Mouse (Mus musculus) ES-E14 (cell line): ENCODE data around the gene Arsa. TPM values are rescaled to one million over a fixed set of nuclear protein-coding genes. Genes with fewer than 3 reads are reported as not detected.

ENCODE experiments used
- DNase-seq: peaks from one replicate; pipeline ENCODE4 v3.0.0-alpha.2; 2013; ENCODE audit warnings: low read depth, low spot score
- H3K27ac ChIP-seq: 2 replicates; pipeline ENCODE4 v1.5.1; 2012; ENCODE audit warnings: low read depth, mild to moderate bottlenecking, low read length, moderate library complexity, mixed read lengths; ENCODE audit not compliant: poor library complexity, insufficient read depth, severe bottlenecking
- H3K36me3 ChIP-seq: 2 replicates; pipeline ENCODE4 v1.6.1; 2012; ENCODE audit warnings: mild to moderate bottlenecking, low read length, moderate library complexity, mixed read lengths; ENCODE audit not compliant: control insufficient read depth, poor library complexity, insufficient read depth, severe bottlenecking
- H3K4me1 ChIP-seq, 2 experiments: fragments of 150-350 bp in 1 of 2; sonication (generic) in 1 of 2; 2 replicates each; pipeline ENCODE4 v1.6.1; 2012; ENCODE audit warnings: low read length in 2 of 2, mild to moderate bottlenecking in 1 of 2, mixed read lengths in 1 of 2; ENCODE audit not compliant: control insufficient read depth in 2 of 2, insufficient read depth in 2 of 2, poor library complexity in 1 of 2
- H3K4me3 ChIP-seq, 2 experiments: fragments of 150-350 bp in 1 of 2; sonication (generic) in 1 of 2; 2 replicates each; pipeline ENCODE4 v1.5.1; 2012; ENCODE audit warnings: low read length in 2 of 2, low read depth in 1 of 2, mild to moderate bottlenecking in 1 of 2, mixed read lengths in 1 of 2; ENCODE audit not compliant: insufficient read depth in 1 of 2, poor library complexity in 1 of 2, severe bottlenecking in 1 of 2
- H3K9ac ChIP-seq: 2 replicates; pipeline ENCODE4 v1.6.1; 2012; ENCODE audit warnings: low read depth, mild to moderate bottlenecking, low read length, mixed read lengths; ENCODE audit not compliant: poor library complexity, insufficient read depth, severe bottlenecking
- H3K9me3 ChIP-seq: fragments of 150-350 bp; sonication (generic); 2 replicates; pipeline ENCODE4 v1.6.1; 2012; ENCODE audit warnings: low read depth, mild to moderate bottlenecking, low read length; ENCODE audit not compliant: control insufficient read depth, insufficient read depth
- CHD2 ChIP-seq: IDR thresholded peaks from 2 replicates; pipeline ENCODE4 v1.6.1; 2014; ENCODE audit warnings: mild to moderate bottlenecking, low read depth, low read length, inconsistent platforms
- HCFC1 ChIP-seq: IDR thresholded peaks from 2 replicates; pipeline ENCODE4 v1.6.1; 2012; ENCODE audit warnings: low read length, inconsistent platforms, borderline replicate concordance; ENCODE audit not compliant: insufficient read depth
- MAFK ChIP-seq: IDR thresholded peaks from 2 replicates; pipeline ENCODE4 v1.6.1; 2014; ENCODE audit warnings: mild to moderate bottlenecking, low read depth, low read length, inconsistent platforms; ENCODE audit not compliant: insufficient read depth
- ZC3H11A ChIP-seq: IDR thresholded peaks from 2 replicates; pipeline ENCODE4 v1.6.1; 2012; ENCODE audit warnings: low read depth, mild to moderate bottlenecking, inconsistent platforms, low read length, borderline replicate concordance
- ZNF384 ChIP-seq: IDR thresholded peaks from 2 replicates; pipeline ENCODE4 v1.6.1; 2012; ENCODE audit warnings: low read depth, low read length, inconsistent platforms
- in situ Hi-C, 2 experiments: fragments of 600-800 bp; cut with MboI; formaldehyde crosslinking; loops; one replicate each; pipeline ENCODE4 v1.15.1; 2025; ENCODE audit warnings: low sequenced_read_pairs in 2 of 2, inconsistent platforms in 1 of 2; ENCODE audit not compliant: unreplicated experiment in 2 of 2
- total RNA-seq: library from RNA; depleted of rRNA; stranded (reverse); fragments of 300-350 nt; gene quantifications from 2 replicates; pipeline ENCODE4 v1.2.3, GENCODE M21; 2012

The Arsa gene
- total RNA-seq, 1 experiment, result 11.7 TPM

GRCm38 (mm10) chr15:89524611-89525415, 47.6 kb upstream of the Arsa start:
- no peak overlapping the region for H3K9ac ChIP-seq
- TF ChIP-seq HCFC1, result no peak
- TF ChIP-seq CHD2, result no peak
- TF ChIP-seq MAFK, result no peak
- TF ChIP-seq ZNF384, result no peak
- no peak for TF ChIP-seq ZC3H11A
- in situ Hi-C loops, result no loop called here
- no peaks in the 10 kb centered on the region; a peak in 1 of 4 replicates for H3K4me1 ChIP-seq
- peak overlapping the region in 1 of 2 experiments; percentile 48; a peak in 1 of 4 replicates for H3K4me3 ChIP-seq
- no peak for DNase-seq
- H3K36me3 ChIP-seq, result no peaks in the 10 kb centered on the region; the same call in 1 of the 2 replicates
- H3K27ac ChIP-seq, result no peak overlapping the region
- H3K9me3 ChIP-seq, result no peaks in the 10 kb centered on the region

GRCm38 (mm10) chr15:89524001-89524571, 46.9 kb upstream of the Arsa start:
- TF ChIP-seq HCFC1 (no peak), CHD2 (no peak), MAFK (no peak), ZC3H11A (no peak), ZNF384 (no peak)
- Histone ChIP-seq H3K4me1 (no peaks in the 10 kb centered on the region; a peak in 1 of 4 replicates), H3K9me3 (no peaks in the 10 kb centered on the region), H3K9ac (peak overlapping the region; percentile 54), H3K36me3 (no peaks in the 10 kb centered on the region; the same call in 1 of the 2 replicates), H3K4me3 (peak overlapping the region; percentile 48 to 80; a peak in 3 of 4 replicates), H3K27ac (no peak overlapping the region)
- DNase-seq, result no peak
- in situ Hi-C loops, result no loop called here

- Histone ChIP-seq H3K4me1 (no peaks in the 10 kb centered on the region; a peak in 1 of 4 replicates), H3K9ac (peak overlapping the region; percentile 51; the same call in 1 of the 2 replicates), H3K9me3 (no peaks in the 10 kb centered on the region), H3K27ac (no peak overlapping the region), H3K4me3 (peak overlapping the region; percentile 58 to 80), H3K36me3 (no peaks in the 10 kb centered on the region; the same call in 1 of the 2 replicates)
- no peak for DNase-seq
- in situ Hi-C loops, result no loop called here
- TF ChIP-seq ZNF384, result no peak
- TF ChIP-seq HCFC1, result no peak
- TF ChIP-seq ZC3H11A, result no peak
- TF ChIP-seq CHD2, result no peak
- no peak for TF ChIP-seq MAFK
Observed at GRCm38 (mm10) chr15:89523283-89523832, 46.1 kb upstream of the Arsa start.

GRCm38 (mm10) chr15:89522566-89523282, 45.5 kb upstream of the Arsa start:
- H3K9me3 ChIP-seq, result no peaks in the 10 kb centered on the region
- H3K36me3 ChIP-seq, result no peaks in the 10 kb centered on the region; the same call in 1 of the 2 replicates
- no peaks in the 10 kb centered on the region; a peak in 1 of 4 replicates for H3K4me1 ChIP-seq
- in situ Hi-C loops, result no loop called here
- no peak overlapping the region for H3K27ac ChIP-seq
- no peak for TF ChIP-seq CHD2
- TF ChIP-seq MAFK, result no peak
- TF ChIP-seq ZNF384, result no peak
- no peak for TF ChIP-seq ZC3H11A
- TF ChIP-seq HCFC1, result no peak
- no peak for DNase-seq
- no peak overlapping the region; a peak in 1 of 4 replicates for H3K4me3 ChIP-seq
- H3K9ac ChIP-seq, result no peak overlapping the region
